Mouse (Mus musculus): Measurements from ENCODE around the gene Myl6. TPM values are rescaled to one million over a fixed set of nuclear protein-coding genes. Genes with fewer than 3 reads are reported as not detected.
A peak's percentile ranks its signal among the peaks of the same experiment; 100 is the strongest.

Gene Myl6
- polyA plus RNA-seq, 1 experiment, result 2,234 TPM

DNA sequence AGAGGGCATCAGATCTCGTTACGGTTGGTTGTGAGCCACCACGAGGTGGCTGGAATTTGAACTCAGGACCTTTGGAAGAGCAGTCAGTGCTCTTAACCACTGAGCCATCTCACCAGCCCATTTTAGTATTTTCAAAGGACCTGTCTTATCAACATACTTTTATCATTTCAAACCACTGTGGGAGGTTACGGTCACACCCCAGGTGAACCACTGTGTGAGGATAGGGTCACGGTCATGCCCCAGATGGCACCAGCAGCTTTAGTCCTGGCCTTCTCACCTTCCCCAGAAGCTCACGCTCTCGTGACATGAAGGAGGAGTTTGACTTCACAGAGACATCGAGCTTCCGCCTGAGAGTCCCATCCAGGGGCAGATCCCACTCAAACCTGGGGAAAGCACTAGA is 17.2 kb upstream of the Myl6 start:
- H3ac ChIP-seq (ENCODE audit: control insufficient read depth, insufficient read length), result no peak overlapping the region
- no peaks in the 10 kb centered on the region for H3K79me2 ChIP-seq (ENCODE audit: control insufficient read depth, insufficient read depth)
- no peaks in the 10 kb centered on the region for H3K27me3 ChIP-seq (ENCODE audit: control insufficient read depth, insufficient read depth, insufficient read length)
- H3K4me2 ChIP-seq (ENCODE audit: low read depth), result no peak overlapping the region
- no peak for TF ChIP-seq REST (IDR thresholded peaks at IDR 0.05; ENCODE audit: insufficient read depth, insufficient read length)
- no peak for TF ChIP-seq SRF (IDR thresholded peaks at IDR 0.05; ENCODE audit: control insufficient read depth, insufficient read length, low read depth)
- no peak for TF ChIP-seq MYOD1 (IDR thresholded peaks at IDR 0.05; ENCODE audit: control insufficient read depth in 1 of 3, insufficient read length in 2 of 3, low read depth in 2 of 3)
- TF ChIP-seq CEBPB (IDR thresholded peaks at IDR 0.05; ENCODE audit: insufficient read depth, poor library complexity, severe bottlenecking), result no peak
- no peak for TF ChIP-seq USF1 (IDR thresholded peaks at IDR 0.05; ENCODE audit: low read depth)
- TF ChIP-seq TCF12 (IDR thresholded peaks at IDR 0.05; ENCODE audit: insufficient read depth, poor library complexity, severe bottlenecking), result no peak
- TF ChIP-seq MAX (IDR thresholded peaks at IDR 0.05; ENCODE audit: low read depth), result no peak
- no peak for TF ChIP-seq MYOG (IDR thresholded peaks at IDR 0.05; ENCODE audit: control insufficient read depth in 1 of 3, insufficient read depth in 1 of 3, insufficient read length in 2 of 3, low read depth in 2 of 3)
- no peak for TF ChIP-seq TCF3 (IDR thresholded peaks at IDR 0.05; ENCODE audit: insufficient read length, low read depth)
- no peak for TF ChIP-seq POLR2A (IDR thresholded peaks at IDR 0.05; ENCODE audit: insufficient read length, low read depth)
- no peak for TF ChIP-seq POLR2AphosphoS2 (IDR thresholded peaks at IDR 0.05; ENCODE audit: insufficient read length, low read depth)
- TF ChIP-seq E2F4 (IDR thresholded peaks at IDR 0.05; ENCODE audit: insufficient read depth), result no peak
- peaks cover 48% of the 10 kb centered on the region for H3K36me3 ChIP-seq (ENCODE audit: control insufficient read depth, insufficient read depth)
- no peak overlapping the region for H3K4me3 ChIP-seq

DNA sequence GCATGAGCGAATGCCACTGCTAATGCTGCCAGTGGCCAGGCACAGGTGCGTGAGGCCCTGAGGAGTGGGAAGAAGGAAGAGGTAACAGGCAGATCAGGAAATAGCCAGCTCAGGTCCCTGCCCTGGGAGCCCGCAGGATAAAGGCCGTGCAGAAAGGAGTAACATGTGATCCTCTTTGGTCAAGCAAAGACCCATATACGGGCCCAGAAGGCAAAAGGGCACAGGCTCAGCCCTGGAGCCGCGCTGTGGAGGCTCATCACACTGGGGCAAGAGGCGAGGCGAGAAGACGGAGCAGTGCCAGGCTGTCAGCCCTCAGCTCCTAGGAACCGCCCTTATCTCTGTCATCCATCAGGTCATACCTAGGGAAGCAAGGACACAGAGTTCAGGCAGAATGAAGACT is 16.4 kb upstream of the Myl6 start:
- Histone ChIP-seq H3ac (ENCODE audit: control insufficient read depth, insufficient read length) (no peak overlapping the region), H3K79me2 (ENCODE audit: control insufficient read depth, insufficient read depth) (no peaks in the 10 kb centered on the region), H3K36me3 (ENCODE audit: control insufficient read depth, insufficient read depth) (peaks cover 43% of the 10 kb centered on the region), H3K27me3 (ENCODE audit: control insufficient read depth, insufficient read depth, insufficient read length) (no peaks in the 10 kb centered on the region), H3K4me2 (ENCODE audit: low read depth) (no peak overlapping the region), H3K4me3 (no peak overlapping the region)
- no peak for TF ChIP-seq E2F4 (IDR thresholded peaks at IDR 0.05; ENCODE audit: insufficient read depth)
- no peak for TF ChIP-seq USF1 (IDR thresholded peaks at IDR 0.05; ENCODE audit: low read depth)
- TF ChIP-seq REST (IDR thresholded peaks at IDR 0.05; ENCODE audit: insufficient read depth, insufficient read length), result no peak
- TF ChIP-seq MAX (IDR thresholded peaks at IDR 0.05; ENCODE audit: low read depth), result no peak
- no peak for TF ChIP-seq POLR2A (IDR thresholded peaks at IDR 0.05; ENCODE audit: insufficient read length, low read depth)
- no peak for TF ChIP-seq SRF (IDR thresholded peaks at IDR 0.05; ENCODE audit: control insufficient read depth, insufficient read length, low read depth)
- TF ChIP-seq MYOD1 (IDR thresholded peaks at IDR 0.05; ENCODE audit: control insufficient read depth in 1 of 3, insufficient read length in 2 of 3, low read depth in 2 of 3), result no peak
- no peak for TF ChIP-seq POLR2AphosphoS2 (IDR thresholded peaks at IDR 0.05; ENCODE audit: insufficient read length, low read depth)
- TF ChIP-seq TCF3 (IDR thresholded peaks at IDR 0.05; ENCODE audit: insufficient read length, low read depth), result no peak
- no peak for TF ChIP-seq TCF12 (IDR thresholded peaks at IDR 0.05; ENCODE audit: insufficient read depth, poor library complexity, severe bottlenecking)
- TF ChIP-seq MYOG (IDR thresholded peaks at IDR 0.05; ENCODE audit: control insufficient read depth in 1 of 3, insufficient read depth in 1 of 3, insufficient read length in 2 of 3, low read depth in 2 of 3), result no peak
- no peak for TF ChIP-seq CEBPB (IDR thresholded peaks at IDR 0.05; ENCODE audit: insufficient read depth, poor library complexity, severe bottlenecking)

DNA sequence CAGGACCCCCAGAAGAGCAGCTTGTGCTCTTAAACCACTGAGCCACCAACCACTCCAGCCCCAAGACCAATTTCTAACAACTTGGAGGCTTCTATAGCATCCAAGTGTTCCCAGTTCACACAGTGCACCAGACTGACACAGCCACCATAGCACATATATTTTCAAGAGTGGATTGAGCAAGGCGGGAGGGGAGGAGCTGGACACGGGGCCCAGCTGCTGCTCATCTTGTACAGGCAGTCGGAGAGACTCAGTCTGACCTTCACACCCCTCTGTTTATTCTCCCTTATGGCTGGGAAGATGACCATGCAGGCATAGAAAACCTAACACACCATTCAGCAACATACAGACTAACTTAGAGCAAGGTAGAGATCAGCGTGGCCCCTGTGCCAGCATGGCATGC is 15.9 kb upstream of the Myl6 start:
- Histone ChIP-seq H3ac (ENCODE audit: control insufficient read depth, insufficient read length) (no peak overlapping the region), H3K4me3 (no peak overlapping the region), H3K27me3 (ENCODE audit: control insufficient read depth, insufficient read depth, insufficient read length) (no peaks in the 10 kb centered on the region), H3K79me2 (ENCODE audit: control insufficient read depth, insufficient read depth) (no peaks in the 10 kb centered on the region), H3K4me2 (ENCODE audit: low read depth) (no peak overlapping the region), H3K36me3 (ENCODE audit: control insufficient read depth, insufficient read depth) (peaks cover 38% of the 10 kb centered on the region)
- TF ChIP-seq E2F4 (IDR thresholded peaks at IDR 0.05; ENCODE audit: insufficient read depth), result no peak
- TF ChIP-seq REST (IDR thresholded peaks at IDR 0.05; ENCODE audit: insufficient read depth, insufficient read length), result no peak
- no peak for TF ChIP-seq MYOD1 (IDR thresholded peaks at IDR 0.05; ENCODE audit: control insufficient read depth in 1 of 3, insufficient read length in 2 of 3, low read depth in 2 of 3)
- TF ChIP-seq MYOG (IDR thresholded peaks at IDR 0.05; ENCODE audit: control insufficient read depth in 1 of 3, insufficient read depth in 1 of 3, insufficient read length in 2 of 3, low read depth in 2 of 3), result no peak
- no peak for TF ChIP-seq MAX (IDR thresholded peaks at IDR 0.05; ENCODE audit: low read depth)
- TF ChIP-seq POLR2A (IDR thresholded peaks at IDR 0.05; ENCODE audit: insufficient read length, low read depth), result no peak
- TF ChIP-seq TCF12 (IDR thresholded peaks at IDR 0.05; ENCODE audit: insufficient read depth, poor library complexity, severe bottlenecking), result no peak
- TF ChIP-seq TCF3 (IDR thresholded peaks at IDR 0.05; ENCODE audit: insufficient read length, low read depth), result no peak
- no peak for TF ChIP-seq SRF (IDR thresholded peaks at IDR 0.05; ENCODE audit: control insufficient read depth, insufficient read length, low read depth)
- no peak for TF ChIP-seq POLR2AphosphoS2 (IDR thresholded peaks at IDR 0.05; ENCODE audit: insufficient read length, low read depth)
- TF ChIP-seq CEBPB (IDR thresholded peaks at IDR 0.05; ENCODE audit: insufficient read depth, poor library complexity, severe bottlenecking), result no peak
- no peak for TF ChIP-seq USF1 (IDR thresholded peaks at IDR 0.05; ENCODE audit: low read depth)

DNA sequence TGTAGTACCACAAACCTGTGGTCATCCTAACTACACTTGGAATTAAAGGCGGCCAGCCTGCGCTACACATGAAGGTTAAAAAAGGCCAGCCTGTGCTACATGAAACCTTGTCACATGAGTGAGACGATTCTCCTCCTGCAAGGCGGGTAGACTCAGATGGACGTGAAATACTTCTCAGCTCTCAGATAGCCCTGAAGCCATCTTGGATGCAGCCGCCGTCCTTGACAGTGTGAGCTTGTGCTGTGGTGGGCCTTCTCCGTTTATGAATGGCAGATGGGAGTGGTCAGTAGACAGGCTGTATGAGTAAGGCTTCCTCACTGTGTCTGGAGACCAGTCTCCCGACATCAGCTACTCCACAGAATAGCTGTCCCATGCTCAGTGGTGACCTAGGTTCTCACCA is 15.3 kb upstream of the Myl6 start:
- Histone ChIP-seq H3K36me3 (ENCODE audit: control insufficient read depth, insufficient read depth) (peaks cover 38% of the 10 kb centered on the region), H3K4me2 (ENCODE audit: low read depth) (no peak overlapping the region), H3ac (ENCODE audit: control insufficient read depth, insufficient read length) (no peak overlapping the region), H3K79me2 (ENCODE audit: control insufficient read depth, insufficient read depth) (no peaks in the 10 kb centered on the region), H3K27me3 (ENCODE audit: control insufficient read depth, insufficient read depth, insufficient read length) (no peaks in the 10 kb centered on the region), H3K4me3 (no peak overlapping the region)
- TF ChIP-seq USF1 (IDR thresholded peaks at IDR 0.05; ENCODE audit: low read depth) (no peak), TCF12 (IDR thresholded peaks at IDR 0.05; ENCODE audit: insufficient read depth, poor library complexity, severe bottlenecking) (no peak), SRF (IDR thresholded peaks at IDR 0.05; ENCODE audit: control insufficient read depth, insufficient read length, low read depth) (no peak), POLR2AphosphoS2 (IDR thresholded peaks at IDR 0.05; ENCODE audit: insufficient read length, low read depth) (peak; percentile 74), MAX (IDR thresholded peaks at IDR 0.05; ENCODE audit: low read depth) (no peak), MYOD1 (IDR thresholded peaks at IDR 0.05; ENCODE audit: control insufficient read depth in 1 of 3, insufficient read length in 2 of 3, low read depth in 2 of 3) (no peak), TCF3 (IDR thresholded peaks at IDR 0.05; ENCODE audit: insufficient read length, low read depth) (no peak)
